Mouse (Mus musculus) kidney, embryonic 14.5 days (tissue): Measurements from ENCODE around the gene Rdm1. TPM values are rescaled to one million over a fixed set of nuclear protein-coding genes. Genes with fewer than 3 reads are reported as not detected.
"Not testable (repeated sequence)": the region's sequence is repeated elsewhere in the genome, so short reads cannot be mapped to it uniquely, and the experiment has no call there.

ENCODE experiments used
- ATAC-seq: fragments of 200-750 bp; cut with Nextera tagmentation; 2 replicates; pipeline ENCODE4 v1.8.0; 2017; ENCODE audit warnings: moderate number of reproducible peaks, mild to moderate bottlenecking, moderate TSS enrichment, moderate library complexity; ENCODE audit not compliant: low FRiP score, low TSS enrichment
- H3K27ac ChIP-seq: fragments of 300-500 bp; sonication (generic); 2 replicates; pipeline ENCODE4 v1.5.1; 2014; ENCODE audit warnings: low read depth, mild to moderate bottlenecking, low read length, moderate library complexity, mixed read lengths
- H3K27me3 ChIP-seq: fragments of 300-500 bp; sonication (generic); 2 replicates; pipeline ENCODE4 v1.6.1; 2014; ENCODE audit warnings: mild to moderate bottlenecking, low read length; ENCODE audit not compliant: control insufficient read depth, insufficient read depth
- H3K36me3 ChIP-seq: fragments of 300-500 bp; sonication (generic); 2 replicates; pipeline ENCODE4 v1.6.1; 2014; ENCODE audit warnings: low read length, mixed read lengths; ENCODE audit not compliant: control insufficient read depth, insufficient read depth
- H3K4me1 ChIP-seq: fragments of 300-500 bp; sonication (generic); 2 replicates; pipeline ENCODE4 v1.6.1; 2014; ENCODE audit warnings: low read length, mixed read lengths; ENCODE audit not compliant: control insufficient read depth, insufficient read depth
- H3K4me2 ChIP-seq: fragments of 300-500 bp; sonication (generic); replicated peaks from 2 replicates; pipeline ENCODE4 v1.6.1; 2014; ENCODE audit warnings: low read depth, mild to moderate bottlenecking, low read length
- H3K4me3 ChIP-seq: fragments of 300-500 bp; sonication (generic); 2 replicates; pipeline ENCODE4 v1.5.1; 2014; ENCODE audit warnings: mild to moderate bottlenecking, low read length
- H3K9ac ChIP-seq: fragments of 300-500 bp; sonication (generic); 2 replicates; pipeline ENCODE4 v1.6.1; 2014; ENCODE audit warnings: low read depth, mild to moderate bottlenecking, low read length, moderate library complexity
- H3K9me3 ChIP-seq: fragments of 300-500 bp; sonication (generic); 2 replicates; pipeline ENCODE4 v1.6.1; 2016; ENCODE audit warnings: low read length; ENCODE audit not compliant: control insufficient read depth
- WGBS: fragments of 180-500 bp; shearing (Covaris S2); extraction: QIAGEN DNeasy Blood & Tissue Kit; methylation state at CpG from one replicate; pipeline ENCODE4 v1.1.7; 2014; 5-methylcytosine and 5-hydroxymethylcytosine counted together
- polyA plus RNA-seq: library from polyadenylated mRNA; unstranded; fragments of >200 nt; fragmentation: Nextera tagmentation; extraction: Ambion mirVana; gene quantifications from 2 replicates; pipeline ENCODE4 v1.2.1, GENCODE M21; 2014

The Rdm1 gene
- polyA plus RNA-seq, 1 experiment from 2014 or later, result 31.6 TPM

- not testable (repeated sequence) for H3K36me3 ChIP-seq, H3K9ac ChIP-seq, H3K4me1 ChIP-seq, H3K9me3 ChIP-seq, ATAC-seq, H3K4me3 ChIP-seq, H3K27me3 ChIP-seq, H3K27ac ChIP-seq, H3K4me2 ChIP-seq
- WGBS, result 0% methylated on average over 4 of the region's 4 CpGs
Measured at GRCm38 (mm10) chr11:101645043-101645410, 18.0 kb downstream of the Rdm1 start.

- not testable (repeated sequence) for H3K36me3 ChIP-seq, H3K9me3 ChIP-seq, H3K4me1 ChIP-seq, H3K27me3 ChIP-seq
- peak overlapping the region; percentile 34 for H3K4me2 ChIP-seq
- WGBS, result under 1% methylated on average over 42 of the region's 56 CpGs
- H3K9ac ChIP-seq, result peak overlapping the region; percentile 40; the same call in 1 of the 2 replicates
- ATAC-seq, result peak; percentile 86
- peak overlapping the region; percentile 14; the same call in 1 of the 2 replicates for H3K4me3 ChIP-seq
- peak overlapping the region; percentile 80; the same call in 1 of the 2 replicates for H3K27ac ChIP-seq
Measured at GRCm38 (mm10) chr11:101645411-101646282, 18.7 kb downstream of the Rdm1 start.

- ATAC-seq, H3K4me1 ChIP-seq, H3K36me3 ChIP-seq, H3K9me3 ChIP-seq, H3K27me3 ChIP-seq: not testable (repeated sequence)
- H3K9ac ChIP-seq, result peak overlapping the region; percentile 40; the same call in 1 of the 2 replicates
- H3K4me3 ChIP-seq, result peak overlapping the region; percentile 14; the same call in 1 of the 2 replicates
- H3K4me2 ChIP-seq, result peak overlapping the region; percentile 34
- 12% methylated on average over 14 of the region's 16 CpGs for WGBS
- H3K27ac ChIP-seq, result peak overlapping the region; percentile 80; the same call in 1 of the 2 replicates
Measured at GRCm38 (mm10) chr11:101646283-101646794, 19.3 kb downstream of the Rdm1 start.

GRCm38 (mm10) chr11:101647093-101647492, 20.1 kb downstream of the Rdm1 start:
- ATAC-seq, H3K27ac ChIP-seq, H3K9me3 ChIP-seq, H3K4me2 ChIP-seq, H3K27me3 ChIP-seq, H3K36me3 ChIP-seq, H3K9ac ChIP-seq, H3K4me3 ChIP-seq, H3K4me1 ChIP-seq: not testable (repeated sequence)
- WGBS, result 90% methylated on average over 10 of the region's 10 CpGs

- no peak overlapping the region for H3K9ac ChIP-seq
- 73% methylated on average over 4 of the region's 4 CpGs for WGBS
- H3K4me1 ChIP-seq, result no peaks in the 10 kb centered on the region
- H3K36me3 ChIP-seq, result no peaks in the 10 kb centered on the region
- no peaks in the 10 kb centered on the region for H3K27me3 ChIP-seq
- H3K9me3 ChIP-seq, result no peaks in the 10 kb centered on the region
- no peak for ATAC-seq
- H3K4me2 ChIP-seq, result no peak overlapping the region
- no peak overlapping the region for H3K4me3 ChIP-seq
- no peak overlapping the region for H3K27ac ChIP-seq
Measured at GRCm38 (mm10) chr11:101656356-101656755, 29.4 kb downstream of the Rdm1 start.

GRCm38 (mm10) chr11:101657528-101657885, 30.5 kb downstream of the Rdm1 start:
- Histone ChIP-seq H3K4me1 (no peaks in the 10 kb centered on the region), H3K27me3 (no peaks in the 10 kb centered on the region), H3K27ac (peak overlapping the region; percentile 96), H3K4me2 (peak overlapping the region; percentile 42), H3K4me3 (peak overlapping the region; percentile 9; the same call in 1 of the 2 replicates), H3K36me3 (no peaks in the 10 kb centered on the region), H3K9me3 (no peaks in the 10 kb centered on the region), H3K9ac (peak overlapping the region; percentile 62)
- 3% methylated on average over 3 of the region's 3 CpGs for WGBS
- peak; percentile 14 for ATAC-seq

GRCm38 (mm10) chr11:101657886-101658750, 31.1 kb downstream of the Rdm1 start:
- not testable (repeated sequence) for H3K27me3 ChIP-seq, H3K4me1 ChIP-seq, H3K9me3 ChIP-seq, H3K36me3 ChIP-seq
- Histone ChIP-seq H3K4me3 (peak overlapping the region; percentile 9; the same call in 1 of the 2 replicates), H3K4me2 (peak overlapping the region; percentile 42), H3K27ac (peak overlapping the region; percentile 96), H3K9ac (peak overlapping the region; percentile 62)
- WGBS, result under 1% methylated on average over 37 of the region's 40 CpGs
- peak; percentile 94 for ATAC-seq

GRCm38 (mm10) chr11:101658751-101659558, 32.0 kb downstream of the Rdm1 start:
- Histone ChIP-seq H3K27ac (peak overlapping the region; percentile 74), H3K9me3 (no peaks in the 10 kb centered on the region), H3K9ac (no peak overlapping the region), H3K4me2 (no peak overlapping the region), H3K4me1 (no peaks in the 10 kb centered on the region), H3K36me3 (no peaks in the 10 kb centered on the region), H3K27me3 (no peaks in the 10 kb centered on the region), H3K4me3 (no peak overlapping the region)
- WGBS, result 37% methylated on average over 10 of the region's 10 CpGs
- peak; percentile 2; the same call in 1 of the 2 replicates for ATAC-seq
